Mouse (Mus musculus): ENCODE measurements around the gene Helb. TPM values are rescaled to one million over a fixed set of nuclear protein-coding genes. Genes with fewer than 3 reads are reported as not detected.

The Helb gene
- polyA plus RNA-seq, 1 experiment from 2014 or later: 3.8 TPM

GRCm38 (mm10) chr10:120100806-120101205, 12.0 kb downstream of the Helb start:
- Histone ChIP-seq H3K4me1 (replicated peaks; ENCODE audit: control insufficient read depth, insufficient read depth, low read length) (no peaks in the 10 kb centered on the region), H3K36me3 (ENCODE audit: control insufficient read depth, insufficient read depth) (no peaks in the 10 kb centered on the region; the same call in 1 of the 2 replicates), H3K9ac (replicated peaks; ENCODE audit: low read depth, low read length) (no peak overlapping the region), H3K27me3 (replicated peaks; ENCODE audit: control insufficient read depth, insufficient read depth, low read length) (no peaks in the 10 kb centered on the region), H3K4me2 (ENCODE audit: low read length) (no peak overlapping the region), H3K27ac (ENCODE audit: low read length) (no peak overlapping the region), H3K4me3 (replicated peaks; ENCODE audit: low read length) (no peak overlapping the region), H3K9me3 (ENCODE audit: control insufficient read depth, low read length) (no peaks in the 10 kb centered on the region)
- 74% methylated on average over 1 of the region's 1 CpGs for WGBS
- ATAC-seq: no peak

DNA sequence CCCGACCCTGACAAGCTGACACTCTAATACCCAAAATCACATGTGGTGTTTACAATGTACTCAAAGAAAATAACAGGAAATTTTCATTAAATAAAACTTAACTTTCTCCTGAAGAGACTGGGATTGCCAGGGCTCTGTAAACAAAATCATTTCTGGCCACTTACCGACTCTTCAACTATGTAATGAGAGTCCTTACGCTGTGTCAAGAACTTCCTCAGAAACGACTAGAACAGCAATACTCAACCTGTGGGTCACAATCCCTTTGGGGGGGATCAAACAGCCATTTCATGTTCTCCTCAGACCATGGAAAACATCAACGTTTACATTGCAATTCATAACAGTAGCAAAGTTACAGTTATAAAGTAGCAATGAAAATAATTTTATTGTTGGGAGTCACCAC, 15.2 kb downstream of the Helb start:
- Histone ChIP-seq H3K36me3 (ENCODE audit: control insufficient read depth, insufficient read depth) (peaks cover 10% of the 10 kb centered on the region), H3K27me3 (replicated peaks; ENCODE audit: control insufficient read depth, insufficient read depth, low read length) (no peaks in the 10 kb centered on the region), H3K4me2 (ENCODE audit: low read length) (no peak overlapping the region), H3K9ac (replicated peaks; ENCODE audit: low read depth, low read length) (no peak overlapping the region), H3K4me3 (replicated peaks; ENCODE audit: low read length) (no peak overlapping the region), H3K4me1 (replicated peaks; ENCODE audit: control insufficient read depth, insufficient read depth, low read length) (no peaks in the 10 kb centered on the region), H3K27ac (ENCODE audit: low read length) (no peak overlapping the region), H3K9me3 (ENCODE audit: control insufficient read depth, low read length) (no peaks in the 10 kb centered on the region)
- WGBS: 93% methylated on average over 5 of the region's 5 CpGs
- ATAC-seq: no peak

DNA sequence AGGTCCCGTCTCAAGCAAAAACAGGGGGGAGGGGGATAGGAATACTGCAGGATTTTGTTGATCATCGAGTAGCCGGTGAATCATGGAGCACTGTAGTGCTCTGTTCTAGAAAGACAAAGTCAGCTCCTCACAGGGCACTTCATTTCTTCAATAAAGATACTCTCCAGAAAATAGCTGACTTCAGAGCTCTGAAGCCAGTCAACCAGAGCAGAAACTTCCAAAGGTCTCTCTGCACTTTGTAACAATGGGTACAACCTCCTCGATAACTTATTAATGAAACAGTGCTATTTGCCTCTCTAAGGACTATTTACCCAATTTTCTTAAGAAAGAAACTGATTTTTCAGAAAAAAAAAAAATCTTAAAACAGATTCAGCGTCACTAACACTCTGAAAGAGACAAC, 17.1 kb downstream of the Helb start:
- H3K27ac ChIP-seq (ENCODE audit: low read length): no peak overlapping the region
- H3K4me1 ChIP-seq (replicated peaks; ENCODE audit: control insufficient read depth, insufficient read depth, low read length): no peaks in the 10 kb centered on the region
- no peak overlapping the region for H3K4me2 ChIP-seq (ENCODE audit: low read length)
- H3K9ac ChIP-seq (replicated peaks; ENCODE audit: low read depth, low read length): no peak overlapping the region
- ATAC-seq: no peak
- no peaks in the 10 kb centered on the region for H3K27me3 ChIP-seq (replicated peaks; ENCODE audit: control insufficient read depth, insufficient read depth, low read length)
- 97% methylated on average over 5 of the region's 5 CpGs for WGBS
- no peaks in the 10 kb centered on the region for H3K9me3 ChIP-seq (ENCODE audit: control insufficient read depth, low read length)
- no peak overlapping the region for H3K4me3 ChIP-seq (replicated peaks; ENCODE audit: low read length)
- H3K36me3 ChIP-seq (ENCODE audit: control insufficient read depth, insufficient read depth): peaks cover 10% of the 10 kb centered on the region

- H3K4me1 ChIP-seq (replicated peaks; ENCODE audit: control insufficient read depth, insufficient read depth, low read length): no peaks in the 10 kb centered on the region
- no peaks in the 10 kb centered on the region for H3K9me3 ChIP-seq (ENCODE audit: control insufficient read depth, low read length)
- H3K4me3 ChIP-seq (replicated peaks; ENCODE audit: low read length): no peak overlapping the region
- peaks cover 10% of the 10 kb centered on the region for H3K36me3 ChIP-seq (ENCODE audit: control insufficient read depth, insufficient read depth)
- H3K27me3 ChIP-seq (replicated peaks; ENCODE audit: control insufficient read depth, insufficient read depth, low read length): no peaks in the 10 kb centered on the region
- WGBS: 91% methylated on average over 9 of the region's 9 CpGs
- H3K27ac ChIP-seq (ENCODE audit: low read length): no peak overlapping the region
- ATAC-seq: no peak
- H3K4me2 ChIP-seq (ENCODE audit: low read length): no peak overlapping the region
- H3K9ac ChIP-seq (replicated peaks; ENCODE audit: low read depth, low read length): no peak overlapping the region
Measured at GRCm38 (mm10) chr10:120095136-120095535, 17.7 kb downstream of the Helb start.

DNA sequence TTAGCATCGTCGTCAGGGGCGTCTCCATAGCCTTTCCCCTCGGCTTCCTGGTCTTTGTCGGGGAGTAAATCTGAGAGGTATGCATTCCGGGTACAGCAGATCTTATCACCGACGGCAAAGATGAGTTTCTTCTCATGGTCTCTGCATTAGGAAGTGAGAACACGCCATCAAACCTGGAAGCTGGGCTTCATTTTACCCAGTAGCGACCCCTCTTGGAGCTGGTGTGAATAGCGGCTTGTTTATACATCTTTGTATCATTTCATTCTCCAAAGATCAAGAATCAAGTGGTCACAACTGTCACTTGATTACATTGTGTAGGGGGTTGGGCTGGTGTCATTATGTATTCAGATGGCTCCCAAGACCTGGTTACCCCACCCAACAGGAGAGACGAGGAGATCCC, 20.2 kb downstream of the Helb start:
- 91% methylated on average over 12 of the region's 12 CpGs for WGBS

DNA sequence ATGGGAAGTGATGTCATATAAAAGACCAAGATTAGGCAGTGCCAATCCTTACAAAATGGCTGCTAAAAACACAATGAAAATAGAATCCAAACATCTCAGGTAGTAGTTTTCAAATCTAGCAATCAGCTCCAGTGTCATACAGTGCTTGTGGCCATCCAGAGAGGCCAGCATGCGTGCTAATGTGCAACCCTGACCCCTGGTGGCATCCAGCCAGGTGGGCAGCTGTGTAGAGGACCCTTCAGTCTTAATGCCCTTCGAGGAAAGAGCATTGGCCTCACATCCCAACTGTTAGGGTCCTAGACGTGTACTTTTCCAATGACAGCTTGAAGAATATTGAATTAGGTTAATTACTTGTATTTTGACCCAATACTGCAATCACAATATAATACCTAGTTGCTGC, 34.9 kb downstream of the Helb start:
- Histone ChIP-seq H3K4me3 (replicated peaks; ENCODE audit: low read length) (no peak overlapping the region), H3K27ac (ENCODE audit: low read length) (no peak overlapping the region), H3K27me3 (replicated peaks; ENCODE audit: control insufficient read depth, insufficient read depth, low read length) (no peaks in the 10 kb centered on the region), H3K9me3 (ENCODE audit: control insufficient read depth, low read length) (no peaks in the 10 kb centered on the region), H3K9ac (replicated peaks; ENCODE audit: low read depth, low read length) (no peak overlapping the region), H3K4me1 (replicated peaks; ENCODE audit: control insufficient read depth, insufficient read depth, low read length) (no peaks in the 10 kb centered on the region), H3K4me2 (ENCODE audit: low read length) (no peak overlapping the region), H3K36me3 (ENCODE audit: control insufficient read depth, insufficient read depth) (peaks cover 24% of the 10 kb centered on the region)
- 86% methylated on average over 3 of the region's 3 CpGs for WGBS
- ATAC-seq: no peak

More for the DNA sequence above, 20.2 kb downstream of the Helb start:
- H3K27me3 ChIP-seq (replicated peaks; ENCODE audit: control insufficient read depth, insufficient read depth, low read length): no peaks in the 10 kb centered on the region
- no peaks in the 10 kb centered on the region for H3K4me1 ChIP-seq (replicated peaks; ENCODE audit: control insufficient read depth, insufficient read depth, low read length)
- no peak overlapping the region for H3K4me2 ChIP-seq (ENCODE audit: low read length)
- H3K36me3 ChIP-seq (ENCODE audit: control insufficient read depth, insufficient read depth): peaks cover 10% of the 10 kb centered on the region
- no peak overlapping the region for H3K4me3 ChIP-seq (replicated peaks; ENCODE audit: low read length)
- ATAC-seq: no peak
- H3K9me3 ChIP-seq (ENCODE audit: control insufficient read depth, low read length): no peaks in the 10 kb centered on the region
- H3K27ac ChIP-seq (ENCODE audit: low read length): no peak overlapping the region
- H3K9ac ChIP-seq (replicated peaks; ENCODE audit: low read depth, low read length): no peak overlapping the region

- Histone ChIP-seq H3K4me1 (replicated peaks; ENCODE audit: control insufficient read depth, insufficient read depth, low read length) (no peaks in the 10 kb centered on the region), H3K36me3 (ENCODE audit: control insufficient read depth, insufficient read depth) (no peaks in the 10 kb centered on the region), H3K9ac (replicated peaks; ENCODE audit: low read depth, low read length) (no peak overlapping the region), H3K4me2 (ENCODE audit: low read length) (no peak overlapping the region), H3K27ac (ENCODE audit: low read length) (no peak overlapping the region), H3K27me3 (replicated peaks; ENCODE audit: control insufficient read depth, insufficient read depth, low read length) (no peaks in the 10 kb centered on the region), H3K9me3 (ENCODE audit: control insufficient read depth, low read length) (no peaks in the 10 kb centered on the region), H3K4me3 (replicated peaks; ENCODE audit: low read length) (no peak overlapping the region)
- ATAC-seq: no peak
- 81% methylated on average over 10 of the region's 10 CpGs for WGBS
Measured at GRCm38 (mm10) chr10:120066319-120066718, 46.5 kb downstream of the Helb start.

GRCm38 (mm10) chr10:120064424-120064823, 48.4 kb downstream of the Helb start:
- no peaks in the 10 kb centered on the region for H3K27me3 ChIP-seq (replicated peaks; ENCODE audit: control insufficient read depth, insufficient read depth, low read length)
- H3K9me3 ChIP-seq (ENCODE audit: control insufficient read depth, low read length): no peaks in the 10 kb centered on the region
- no peak overlapping the region for H3K9ac ChIP-seq (replicated peaks; ENCODE audit: low read depth, low read length)
- H3K4me1 ChIP-seq (replicated peaks; ENCODE audit: control insufficient read depth, insufficient read depth, low read length): no peaks in the 10 kb centered on the region
- no peak overlapping the region for H3K4me3 ChIP-seq (replicated peaks; ENCODE audit: low read length)
- 22% methylated on average over 5 of the region's 5 CpGs for WGBS
- no peak overlapping the region for H3K4me2 ChIP-seq (ENCODE audit: low read length)
- H3K36me3 ChIP-seq (ENCODE audit: control insufficient read depth, insufficient read depth): no peaks in the 10 kb centered on the region
- ATAC-seq: no peak
- H3K27ac ChIP-seq (ENCODE audit: low read length): no peak overlapping the region

GRCm38 (mm10) chr10:120061238-120062130, 51.3 kb downstream of the Helb start:
- ATAC-seq: no peak
- WGBS: 90% methylated on average over 24 of the region's 24 CpGs

More at GRCm38 (mm10) chr10:120061238-120062130, 51.3 kb downstream of the Helb start:
- H3K4me2 ChIP-seq (ENCODE audit: low read length): no peak overlapping the region
- H3K9me3 ChIP-seq (ENCODE audit: control insufficient read depth, low read length): no peaks in the 10 kb centered on the region
- H3K36me3 ChIP-seq (ENCODE audit: control insufficient read depth, insufficient read depth): no peaks in the 10 kb centered on the region; the same call in 1 of the 2 replicates
- no peak overlapping the region for H3K27ac ChIP-seq (ENCODE audit: low read length)
- no peaks in the 10 kb centered on the region for H3K4me1 ChIP-seq (replicated peaks; ENCODE audit: control insufficient read depth, insufficient read depth, low read length)
- no peak overlapping the region for H3K4me3 ChIP-seq (replicated peaks; ENCODE audit: low read length)
- no peak overlapping the region for H3K9ac ChIP-seq (replicated peaks; ENCODE audit: low read depth, low read length)
- H3K27me3 ChIP-seq (replicated peaks; ENCODE audit: control insufficient read depth, insufficient read depth, low read length): no peaks in the 10 kb centered on the region
